Mouse (Mus musculus) hematopoietic stem cell, adult 5-6 weeks (primary cell): ENCODE data around the gene Ing1. TPM values are rescaled to one million over a fixed set of nuclear protein-coding genes. Genes with fewer than 3 reads are reported as not detected.
"Not testable (repeated sequence)": the region's sequence is repeated elsewhere in the genome, so short reads cannot be mapped to it uniquely, and the experiment has no call there.

Experiments used
- ATAC-seq, 2 experiments: fragments of 125-278 bp in 1 of 2; replicated peaks in 1 of 2; 2 replicates each; pipeline ENCODE4 v1.8.0; 2016 to 2017; ENCODE audit warnings: inconsistent platforms in 2 of 2, mild to moderate bottlenecking in 2 of 2, moderate number of reproducible peaks in 2 of 2, low read depth in 1 of 2, moderate TSS enrichment in 1 of 2; ENCODE audit not compliant: low FRiP score in 2 of 2, poor library complexity in 2 of 2, severe bottlenecking in 2 of 2, insufficient read depth in 1 of 2, low TSS enrichment in 1 of 2
- total RNA-seq: library from RNA; stranded (forward); fragments of 172-1452, 232-1000 nt; gene quantifications from 2 replicates; pipeline ENCODE4 v1.2.3, GENCODE M21; 2017

Ing1 gene
- total RNA-seq, 1 experiment from 2014 or later = 67.9 TPM

DNA sequence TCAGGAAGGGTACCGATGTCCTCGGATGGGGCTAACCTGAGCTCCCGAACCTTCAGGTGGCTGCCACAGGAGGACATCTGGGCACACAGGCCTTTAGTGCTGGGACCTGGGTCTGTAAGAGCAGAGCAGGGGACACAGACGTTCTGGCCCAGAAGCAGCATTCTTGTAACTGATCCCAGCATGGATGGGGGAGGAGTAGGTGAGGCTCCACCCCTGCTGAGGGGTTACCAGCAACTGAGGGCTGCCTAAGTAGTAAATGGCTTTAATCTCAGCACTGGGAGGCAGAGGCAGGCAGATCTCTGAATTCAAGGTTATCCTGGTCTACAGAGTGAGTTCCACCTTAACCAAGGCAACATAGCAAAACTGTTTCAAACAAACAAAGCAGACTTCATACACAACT, 12.5 kb upstream of the Ing1 start:
- ATAC-seq = no peak

DNA sequence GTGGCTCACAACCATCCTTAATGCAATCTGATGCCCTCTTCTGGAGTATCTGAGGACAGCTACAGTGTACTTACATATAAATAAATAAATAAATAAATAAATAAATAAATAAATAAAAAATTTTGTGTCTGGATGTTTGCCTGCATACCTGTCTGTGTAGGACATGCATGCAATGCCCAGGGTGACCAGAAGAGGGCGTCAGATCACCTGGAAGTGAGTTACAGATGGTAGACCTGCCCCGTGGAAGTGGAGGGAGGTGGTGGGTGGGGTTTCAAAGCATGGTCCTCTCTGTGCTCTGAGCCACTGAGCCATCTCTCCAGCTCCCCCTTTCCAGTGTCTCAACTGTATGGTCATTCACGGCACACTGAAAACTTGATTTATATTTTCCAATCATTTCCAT, 11.0 kb upstream of the Ing1 start:
- ATAC-seq = no peak; a peak in 1 of 4 replicates

DNA sequence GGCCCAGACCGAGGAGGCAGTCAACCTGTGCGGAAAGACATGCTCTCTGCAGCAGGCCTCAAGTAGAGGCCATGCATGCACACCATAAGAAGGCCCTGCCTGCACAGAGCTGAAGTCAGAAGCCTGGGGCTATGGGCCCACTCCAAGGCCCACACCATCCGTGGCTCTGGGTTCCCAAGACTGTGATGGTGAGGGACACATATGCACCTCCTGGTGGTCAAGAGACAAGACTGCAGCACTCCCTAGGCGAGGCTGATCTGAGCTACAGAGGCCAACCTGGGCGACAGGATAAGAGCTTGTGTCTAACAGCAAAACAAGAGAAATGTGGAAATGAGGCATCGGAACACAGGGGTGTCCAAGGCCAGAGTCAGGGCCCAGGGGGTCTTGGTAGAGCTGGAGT, 8.3 kb upstream of the Ing1 start:
- peak in 1 of 2 experiments; percentile 49; a peak in 2 of 4 replicates for ATAC-seq

DNA sequence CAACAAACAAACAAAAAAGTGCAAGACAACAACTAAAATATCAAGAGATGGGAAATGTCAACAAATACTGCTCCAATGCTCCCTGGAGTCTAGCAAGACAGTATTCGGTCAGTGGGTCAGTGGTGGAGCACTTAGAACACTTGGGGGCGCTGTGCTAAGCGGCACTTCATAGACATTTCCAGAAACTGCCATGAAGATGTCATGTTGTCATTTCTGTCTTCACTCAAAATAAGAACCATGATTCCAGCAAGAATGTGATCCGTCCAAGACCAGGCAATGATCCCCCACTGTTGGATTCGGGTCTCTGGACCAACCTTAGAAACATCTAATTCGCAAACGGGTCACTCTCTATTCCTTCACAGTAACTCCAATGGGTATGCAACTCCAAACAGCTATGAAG, 5.7 kb upstream of the Ing1 start:
- 0 out of 4 replicates have a peak, but pooled peaks of 1 of the 2 experiments have one; percentile 41 for ATAC-seq

DNA sequence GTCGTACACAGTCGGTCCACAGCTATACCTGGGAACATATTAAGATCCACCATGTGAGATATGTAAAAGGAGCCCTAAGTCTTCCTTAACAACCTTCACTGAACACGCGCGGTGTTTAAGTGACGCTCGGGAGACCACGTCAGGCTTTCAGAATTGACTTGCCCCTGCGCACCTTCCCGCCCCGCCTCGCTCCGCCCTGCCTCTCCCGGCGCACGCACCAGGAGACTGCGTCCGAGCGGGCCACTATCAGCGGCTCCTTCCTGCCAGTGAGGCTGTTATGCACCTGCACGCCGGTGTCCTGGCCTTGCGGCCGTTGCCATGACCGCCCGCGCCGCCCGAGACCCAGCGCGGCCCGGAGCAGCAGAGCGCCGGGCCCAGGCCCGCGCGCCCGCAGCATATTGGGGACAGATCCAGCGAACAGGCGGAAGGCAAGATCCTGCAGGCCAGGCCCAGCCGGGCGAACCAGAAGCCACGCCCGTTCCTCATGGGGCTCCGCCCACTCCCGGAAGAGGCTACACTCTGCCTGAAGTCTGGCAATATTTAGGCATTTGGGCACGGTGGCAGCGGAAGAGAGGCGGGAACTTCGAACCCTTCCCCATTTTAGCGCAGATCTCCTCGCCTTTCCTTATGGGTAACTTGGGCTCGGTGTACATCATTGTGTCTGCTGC, 5.0 kb upstream of the Ing1 start, which contains the start of gene Cars2:
Gene Cars2 (minus strand): TSS at position 503 of the 668 bp plus-strand sequence.
- ATAC-seq = peak; percentile 73 to 80

DNA sequence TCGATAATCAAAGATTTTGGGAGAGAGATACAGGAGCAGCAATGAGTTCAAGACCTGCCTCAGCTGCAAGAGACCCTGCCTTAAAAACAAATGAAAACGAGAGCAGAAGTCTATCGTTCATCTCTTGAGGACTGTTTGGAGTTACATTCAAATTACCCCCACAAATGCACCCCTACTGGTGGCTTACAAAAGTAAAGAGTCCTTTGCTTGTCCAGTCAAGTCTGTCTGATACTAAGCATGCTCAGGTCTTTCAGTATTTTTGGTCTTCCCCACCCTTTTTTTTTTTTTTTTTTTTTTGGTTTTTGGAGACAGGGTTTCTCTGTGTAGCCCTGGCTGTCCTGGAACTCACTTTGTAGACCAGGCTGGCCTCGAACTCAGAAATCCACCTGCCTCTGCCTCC, 3.9 kb upstream of the Ing1 start:
- ATAC-seq = not testable (repeated sequence)

DNA sequence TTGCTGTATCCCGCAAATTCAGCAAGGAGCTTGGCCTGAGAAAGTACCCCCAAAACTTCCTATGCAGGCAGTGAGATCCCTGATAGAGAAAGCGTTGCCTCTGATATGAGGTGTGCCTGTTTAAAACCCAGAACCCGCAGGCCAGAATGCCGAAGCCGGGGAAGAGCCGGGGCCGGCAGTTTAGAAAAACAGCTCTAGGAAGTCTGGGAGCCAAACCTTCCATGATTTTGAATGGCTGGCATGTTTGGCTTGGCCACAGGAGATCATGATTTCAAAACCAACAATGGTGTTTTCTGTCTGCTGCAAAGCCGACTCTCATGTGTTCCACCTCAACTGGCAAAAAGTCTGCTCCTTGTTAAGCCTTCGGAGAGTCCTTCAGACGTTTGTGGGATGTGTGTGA, 3.0 kb upstream of the Ing1 start:
- no peak for ATAC-seq

DNA sequence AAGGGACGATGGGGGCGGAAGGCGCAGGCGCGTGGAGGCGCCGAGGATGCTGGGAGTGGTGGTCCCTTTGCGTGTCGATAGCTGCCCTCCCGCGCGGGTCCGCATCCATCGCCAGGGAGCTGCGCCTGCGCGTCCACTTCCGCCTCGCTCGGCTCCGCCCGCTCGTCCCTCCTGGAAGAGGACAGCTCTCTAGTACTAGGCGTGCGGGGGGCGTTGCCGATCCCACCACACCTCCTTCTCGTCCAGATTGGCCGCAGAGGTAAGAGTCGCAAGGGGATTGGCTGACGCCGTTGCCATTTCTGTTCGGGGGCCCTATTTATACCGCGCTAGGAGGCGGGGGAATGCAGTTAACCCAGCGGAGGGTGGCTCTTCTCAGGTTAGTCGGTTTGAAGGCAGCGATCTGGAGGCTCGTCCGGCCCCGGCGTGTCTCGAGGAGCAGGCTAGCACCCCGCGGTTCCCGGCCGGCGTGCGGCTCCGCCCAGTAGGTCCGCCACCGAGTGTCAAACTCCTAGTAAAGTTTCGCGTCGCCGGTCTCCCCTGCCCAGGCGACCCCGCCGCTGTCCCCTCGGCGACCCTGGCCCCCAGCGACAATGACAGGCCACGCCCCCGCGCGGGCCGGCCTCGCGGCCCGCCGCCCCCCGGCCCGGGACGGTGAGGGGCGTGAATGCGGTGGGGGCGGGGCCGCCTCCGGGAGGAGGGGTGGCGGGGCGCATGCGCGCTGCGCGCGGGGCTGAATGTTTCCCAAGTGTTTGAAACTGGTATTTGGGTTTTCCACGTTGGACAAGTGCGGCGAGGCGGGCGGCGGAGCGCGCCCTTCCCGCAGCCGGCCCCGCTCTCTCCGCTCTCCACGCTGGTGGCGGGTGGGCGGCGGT, 585 bp downstream of the Ing1 start:
- peak; percentile 58 to 61 for ATAC-seq

DNA sequence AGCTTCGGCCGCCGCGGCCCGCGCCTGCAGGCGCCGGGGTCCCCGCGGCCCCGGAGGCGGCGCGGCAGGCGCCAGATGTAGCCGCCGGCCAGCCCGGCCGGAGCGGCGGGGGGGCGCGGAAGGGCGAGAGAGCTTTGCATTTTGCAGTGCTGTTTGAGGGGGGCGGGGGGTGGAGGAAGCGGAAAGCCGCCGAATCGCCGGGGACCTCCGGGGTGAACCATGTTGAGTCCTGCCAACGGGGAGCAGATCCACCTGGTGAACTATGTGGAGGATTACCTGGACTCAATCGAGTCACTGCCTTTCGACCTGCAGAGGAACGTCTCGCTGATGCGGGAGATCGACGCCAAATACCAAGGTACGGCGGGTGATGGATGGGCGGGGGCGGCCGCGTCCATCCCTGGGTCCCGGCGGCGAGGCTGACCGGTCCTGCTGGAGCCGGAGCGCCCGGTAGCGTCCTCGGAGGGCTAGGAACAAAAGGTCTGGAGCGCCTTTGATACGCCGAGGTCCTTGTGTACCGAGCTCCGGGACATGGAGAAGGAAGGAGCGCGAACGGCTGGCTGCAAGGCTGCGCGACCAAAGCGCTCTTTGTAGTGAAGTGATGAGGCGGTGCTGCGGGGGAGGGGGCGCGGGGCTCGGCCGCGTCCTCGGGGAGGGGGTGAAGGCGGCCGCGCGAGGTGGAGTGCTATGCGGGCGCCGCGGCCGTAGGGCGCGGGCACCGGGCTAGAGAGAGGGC, 1.5 kb downstream of the Ing1 start:
- no peak for ATAC-seq

DNA sequence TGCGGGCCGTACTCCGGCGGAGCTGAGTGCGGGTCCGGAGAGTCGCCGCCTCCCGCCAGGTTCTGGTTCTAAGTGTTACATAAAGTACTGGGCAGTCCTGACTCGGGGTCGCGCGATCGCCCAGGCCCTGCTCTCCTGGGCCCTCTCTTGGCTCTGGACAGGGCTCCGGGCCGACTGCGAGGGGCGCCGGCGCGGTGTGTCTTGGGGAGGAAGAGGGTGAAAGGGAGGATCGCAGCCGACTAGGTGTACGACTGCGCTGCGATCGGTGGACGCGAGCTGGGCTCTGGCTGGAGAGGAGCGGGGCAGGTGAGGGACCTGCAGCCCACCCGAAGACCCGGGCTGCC, 2.0 kb downstream of the Ing1 start:
- no peak for ATAC-seq

DNA sequence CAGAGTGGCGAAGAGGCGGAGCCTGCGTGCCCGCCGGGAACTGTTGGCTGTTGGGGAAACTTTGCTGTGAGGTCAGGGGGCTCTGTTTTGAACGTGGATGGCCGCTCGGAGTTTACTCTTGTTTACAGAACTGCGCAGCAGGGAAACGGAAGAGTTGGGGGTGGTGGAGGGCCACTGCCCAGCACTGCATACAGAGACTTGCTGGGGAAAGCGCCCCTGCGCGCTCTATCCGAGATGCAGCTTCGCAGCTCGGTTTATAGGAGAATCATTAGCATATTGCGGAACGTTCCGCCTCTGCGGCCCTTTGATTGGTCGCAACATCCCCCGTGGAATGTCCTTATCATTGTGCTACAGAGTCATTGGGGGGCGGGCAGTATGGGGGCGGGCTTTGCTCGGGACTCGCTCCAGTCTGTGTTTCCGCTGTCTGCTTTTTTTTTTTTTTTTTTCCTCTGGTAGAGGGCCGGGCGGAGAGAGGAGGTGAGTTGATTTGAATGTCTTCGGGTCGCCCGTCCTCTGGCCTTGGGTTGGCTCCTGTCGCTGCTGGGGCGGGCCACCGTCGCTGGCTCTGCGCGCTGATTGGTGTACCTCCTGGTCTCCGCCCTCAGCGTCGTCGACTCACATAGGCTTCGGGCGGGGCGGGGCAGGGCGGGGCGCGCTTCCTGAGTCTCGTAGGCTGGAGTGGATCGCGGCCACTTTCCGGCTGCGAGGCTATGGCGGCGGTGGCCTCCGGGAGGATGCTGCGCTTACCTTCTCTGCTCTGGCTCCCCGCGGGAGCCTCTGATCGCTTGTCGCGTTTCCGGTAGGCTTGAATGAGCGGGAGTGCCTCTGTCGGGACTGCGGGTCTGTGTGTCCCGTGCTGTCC, 2.6 kb downstream of the Ing1 start:
- ATAC-seq = peak; percentile 69 to 79

DNA sequence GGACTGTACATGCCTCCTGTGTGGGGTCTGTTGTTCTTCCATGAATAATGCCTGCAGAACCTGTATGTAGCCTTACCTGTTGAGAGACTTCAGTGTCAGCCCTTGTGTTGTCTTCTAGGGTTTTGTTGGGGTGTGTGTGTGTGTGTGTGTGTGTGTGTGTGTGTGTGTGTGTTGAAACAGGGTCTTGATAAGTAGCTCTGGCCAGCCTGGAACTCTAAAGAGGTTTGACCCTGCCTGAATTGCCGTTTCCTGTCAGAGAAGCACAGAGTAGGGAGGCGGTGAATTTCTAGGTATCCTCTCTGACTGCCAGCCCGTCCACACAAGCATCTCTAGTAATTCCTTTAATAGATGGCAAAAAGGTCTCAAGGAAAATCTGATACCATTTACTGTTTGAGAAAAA, 4.1 kb downstream of the Ing1 start:
- no peak for ATAC-seq

DNA sequence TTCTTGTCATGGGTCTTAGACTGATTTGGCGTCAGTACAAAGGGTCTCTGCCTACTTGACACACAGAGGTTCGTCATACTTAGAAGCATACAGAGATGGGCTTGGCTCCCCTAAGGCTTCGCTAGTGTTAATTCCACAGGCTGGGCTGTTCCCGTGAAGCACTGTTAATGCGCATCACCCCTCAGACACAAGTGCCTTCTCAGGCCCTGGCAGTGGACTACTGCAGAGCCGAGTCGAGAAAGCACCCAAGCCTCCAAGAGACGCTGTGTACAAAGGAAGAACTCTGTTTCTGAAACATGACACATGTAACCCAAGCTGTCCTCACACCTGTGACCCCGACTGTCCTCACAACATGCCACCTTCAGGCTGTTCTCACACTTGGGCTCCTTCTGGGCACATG, 4.8 kb downstream of the Ing1 start:
- no peak for ATAC-seq

DNA sequence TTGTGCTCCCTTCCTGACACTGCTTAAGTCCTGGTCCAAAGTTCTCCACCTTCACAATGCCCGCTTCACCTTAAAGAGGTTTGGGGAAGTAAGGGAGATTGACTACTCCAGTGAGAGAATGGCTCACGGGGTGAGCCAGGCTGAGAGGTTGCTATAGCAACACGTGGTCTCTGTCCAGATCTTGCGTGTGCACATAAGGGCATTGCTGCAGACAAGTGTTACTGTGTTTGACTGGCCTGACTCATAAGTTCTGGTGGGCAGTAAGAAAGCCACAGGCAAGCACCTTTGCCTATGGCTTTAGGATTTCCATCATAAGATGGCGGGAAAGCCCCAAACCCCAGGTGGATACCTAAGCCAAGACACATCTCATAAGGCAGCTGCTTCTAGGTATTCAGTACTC, 8.9 kb downstream of the Ing1 start:
- peak; percentile 67 to 68; a peak in 3 of 4 replicates for ATAC-seq

DNA sequence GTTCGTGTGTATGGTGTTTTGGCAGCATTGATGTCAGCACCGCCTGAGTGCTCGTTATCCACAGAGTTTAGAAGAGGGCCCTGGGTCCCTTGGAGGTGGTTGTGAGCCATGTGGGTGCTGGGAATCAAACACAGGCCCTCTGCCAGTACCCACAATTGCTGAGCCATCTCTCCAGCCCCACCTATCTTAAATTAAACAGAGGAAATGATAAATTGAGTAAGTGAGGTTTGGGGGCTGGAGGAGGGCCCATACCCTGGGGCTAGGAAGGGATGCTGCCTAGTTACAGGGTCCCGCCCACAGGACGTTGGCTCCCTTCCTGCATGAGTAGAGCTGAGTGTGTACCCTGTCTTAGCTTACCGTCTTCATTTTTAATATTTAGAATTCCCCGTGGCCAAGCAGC, 9.3 kb downstream of the Ing1 start:
- no peak for ATAC-seq

DNA sequence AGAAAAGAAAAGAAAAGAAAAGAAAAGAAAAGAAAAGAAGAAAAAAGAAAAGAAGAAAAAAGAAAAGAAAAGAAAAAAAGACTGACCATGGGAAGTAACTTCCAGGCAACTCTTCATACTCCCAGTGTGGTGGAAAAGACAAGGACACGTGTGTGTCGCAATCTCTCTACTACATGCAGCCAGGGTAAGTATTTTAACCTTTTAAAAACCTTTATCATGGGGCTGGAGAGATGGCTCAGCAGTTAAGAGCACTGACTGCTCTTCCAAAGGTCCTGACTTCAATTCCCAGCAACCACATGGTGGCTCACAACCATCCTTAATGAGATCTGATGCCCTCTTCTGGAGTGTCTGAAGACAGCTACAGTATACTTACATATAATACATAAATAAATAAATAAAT, 12.8 kb downstream of the Ing1 start:
- ATAC-seq = not testable (repeated sequence)
